Mouse (Mus musculus): ENCODE measurements around the gene Iars2. TPM values are rescaled to one million over a fixed set of nuclear protein-coding genes. Genes with fewer than 3 reads are reported as not detected.

The Iars2 gene
- 30.2 and 44.2 TPM in 2 replicates for polyA plus RNA-seq (2012; rRNA removed)

GRCm38 (mm10) chr1:185328721-185329610 lies at the start of gene Iars2:
TSS of gene Iars2 (minus strand) at chr1:185329396.

GRCm38 (mm10) chr1:185362677-185363520 lies 33.7 kb upstream of the Iars2 start, which contains the start of gene Eprs:
TSS of gene Eprs (plus strand) at chr1:185363044.

GRCm38 (mm10) chr1:185331983-185332430 lies 2.8 kb upstream of the Iars2 start, which contains the start of gene Bpnt1:
TSS of gene Bpnt1 (plus strand) at chr1:185332149.

Other genes with a start within 250 kb of the Iars2 start
- 17.7 and 21.2 TPM in 2 replicates for gene Rab3gap2, start 125.3 kb downstream of the Iars2 start, polyA plus RNA-seq (2012; rRNA removed)
- 47.4 and 62.2 TPM in 2 replicates for gene Bpnt1, start 2.8 kb upstream of the Iars2 start, polyA plus RNA-seq (2012; rRNA removed)
- gene Eprs, start 33.6 kb upstream of the Iars2 start, polyA plus RNA-seq (2012; rRNA removed) = 7.3 and 9.0 TPM in 2 replicates
- 0.05 and 0.08 TPM in 2 replicates for gene Slc30a10, start 125.5 kb upstream of the Iars2 start, polyA plus RNA-seq (2012; rRNA removed)

All from ovary, adult 2 months (tissue).